Mouse (Mus musculus) midbrain, postnatal 0 days (tissue): ENCODE measurements around the gene Znrf4. TPM values are rescaled to one million over a fixed set of nuclear protein-coding genes. Genes with fewer than 3 reads are reported as not detected.

Experiments
- ATAC-seq: fragments of 200-750 bp; cut with Nextera tagmentation; 2 replicates; pipeline ENCODE4 v1.8.0; 2017; ENCODE audit warnings: moderate number of reproducible peaks, mild to moderate bottlenecking, moderate TSS enrichment, moderate library complexity; ENCODE audit not compliant: low FRiP score
- DNase-seq: peaks from one replicate; pipeline ENCODE4 v3.0.0-alpha.2; 2015; ENCODE audit warnings: low spot score
- H3K27ac ChIP-seq: fragments of 300-500 bp; sonication (generic); 2 replicates; pipeline ENCODE4 v1.5.1; 2014; ENCODE audit warnings: low read depth, mild to moderate bottlenecking, low read length, mixed read lengths
- H3K27me3 ChIP-seq: fragments of 300-500 bp; sonication (generic); 2 replicates; pipeline ENCODE4 v1.6.1; 2014; ENCODE audit warnings: low read length, control low read depth, mixed read lengths; ENCODE audit not compliant: insufficient read depth
- H3K36me3 ChIP-seq: fragments of 300-500 bp; sonication (generic); 2 replicates; pipeline ENCODE4 v1.6.1; 2014; ENCODE audit warnings: low read length, control low read depth, mixed read lengths; ENCODE audit not compliant: insufficient read depth
- H3K4me1 ChIP-seq: fragments of 300-500 bp; sonication (generic); 2 replicates; pipeline ENCODE4 v1.6.1; 2014; ENCODE audit warnings: mild to moderate bottlenecking, control low read depth, antibody characterized with exemption, low read length, mixed read lengths; ENCODE audit not compliant: insufficient read depth
- H3K4me2 ChIP-seq: fragments of 300-500 bp; sonication (generic); 2 replicates; pipeline ENCODE4 v1.6.1; 2014; ENCODE audit warnings: low read depth, mild to moderate bottlenecking, low read length, mixed read lengths; ENCODE audit not compliant: poor library complexity, severe bottlenecking
- H3K4me3 ChIP-seq: fragments of 300-500 bp; sonication (generic); 2 replicates; pipeline ENCODE4 v1.5.1; 2014; ENCODE audit warnings: low read depth, mild to moderate bottlenecking, low read length, moderate library complexity
- H3K9ac ChIP-seq: fragments of 300-500 bp; sonication (generic); replicated peaks from 2 replicates; pipeline ENCODE4 v1.6.1; 2014; ENCODE audit warnings: mild to moderate bottlenecking, low read length, moderate library complexity, mixed read lengths; ENCODE audit not compliant: poor library complexity, severe bottlenecking
- H3K9me3 ChIP-seq: fragments of 300-500 bp; sonication (generic); 2 replicates; pipeline ENCODE4 v1.6.1; 2016; ENCODE audit warnings: low read length, control low read depth
- CTCF ChIP-seq: IDR thresholded peaks from 2 replicates; pipeline ENCODE4 v1.5.1; 2016; ENCODE audit warnings: antibody characterized with exemption, mild to moderate bottlenecking
- WGBS: fragments of 180-500 bp; shearing (Covaris S2); extraction: QIAGEN DNeasy Blood & Tissue Kit; methylation state at CpG from one replicate; pipeline ENCODE4 v1.1.7; 2014; 5-methylcytosine and 5-hydroxymethylcytosine counted together
- polyA plus RNA-seq: library from polyadenylated mRNA; unstranded; fragments of >200 nt; fragmentation: Nextera tagmentation; extraction: Ambion mirVana; gene quantifications from 2 replicates; pipeline ENCODE4 v1.2.1, GENCODE M21; 2015
- total RNA-seq: library from RNA; depleted of rRNA; stranded (reverse); fragments of >200 nt; gene quantifications from 2 replicates; pipeline ENCODE4 v1.2.3, GENCODE M21; 2014

Znrf4 gene
- total and polyA plus RNA-seq, 2 experiments from 2014 or later = not detected

- no peak overlapping the region for H3K4me3 ChIP-seq
- H3K27me3 ChIP-seq = no peaks in the 10 kb centered on the region
- no peaks in the 10 kb centered on the region for H3K9me3 ChIP-seq
- no peak for TF ChIP-seq CTCF
- ATAC-seq = no peak
- H3K4me2 ChIP-seq = no peak overlapping the region; the same call in 1 of the 2 replicates
- no peak overlapping the region for H3K9ac ChIP-seq
- WGBS = 70% methylated on average over 5 of the region's 5 CpGs
- no peak for DNase-seq
- H3K27ac ChIP-seq = no peak overlapping the region
- no peaks in the 10 kb centered on the region; the same call in 1 of the 2 replicates for H3K36me3 ChIP-seq
- H3K4me1 ChIP-seq = peaks cover 28% of the 10 kb centered on the region
These were observed 41.1 kb downstream of the Znrf4 start for GRCm38 (mm10) chr17:56471136-56471535.

- peak overlapping the region; percentile 45 for H3K4me2 ChIP-seq
- H3K4me3 ChIP-seq = no peak overlapping the region
- H3K27ac ChIP-seq = no peak overlapping the region
These were observed 41.7 kb downstream of the Znrf4 start for GRCm38 (mm10) chr17:56470571-56470970.

GRCm38 (mm10) chr17:56470001-56470436 is 42.2 kb downstream of the Znrf4 start:
- WGBS = 12% methylated on average over 26 of the region's 26 CpGs
- Histone ChIP-seq H3K36me3 (no peaks in the 10 kb centered on the region; the same call in 1 of the 2 replicates), H3K9ac (no peak overlapping the region), H3K27me3 (no peaks in the 10 kb centered on the region), H3K4me3 (peak overlapping the region; percentile 6; the same call in 1 of the 2 replicates), H3K4me2 (peak overlapping the region; percentile 45), H3K27ac (no peak overlapping the region), H3K9me3 (no peaks in the 10 kb centered on the region), H3K4me1 (peaks cover 28% of the 10 kb centered on the region)
- ATAC-seq (no peak), DNase-seq (no peak)
- no peak for TF ChIP-seq CTCF

More at GRCm38 (mm10) chr17:56470571-56470970, 41.7 kb downstream of the Znrf4 start:
- ATAC-seq (no peak), DNase-seq (no peak)
- 30% methylated on average over 10 of the region's 10 CpGs for WGBS
- Histone ChIP-seq H3K27me3 (no peaks in the 10 kb centered on the region), H3K9me3 (no peaks in the 10 kb centered on the region), H3K36me3 (no peaks in the 10 kb centered on the region; the same call in 1 of the 2 replicates), H3K9ac (no peak overlapping the region), H3K4me1 (peaks cover 28% of the 10 kb centered on the region)
- TF ChIP-seq CTCF = no peak

- TF ChIP-seq CTCF = no peak
- Histone ChIP-seq H3K9ac (no peak overlapping the region), H3K27ac (no peak overlapping the region), H3K36me3 (no peaks in the 10 kb centered on the region; the same call in 1 of the 2 replicates), H3K27me3 (no peaks in the 10 kb centered on the region), H3K9me3 (no peaks in the 10 kb centered on the region), H3K4me2 (0 out of 2 replicates have a peak overlapping the region, but pooled peaks have one; percentile 45), H3K4me1 (peaks cover 28% of the 10 kb centered on the region), H3K4me3 (no peak overlapping the region)
- WGBS = 20% methylated on average over 8 of the region's 8 CpGs
- no peak for ATAC-seq
- DNase-seq = no peak
These were observed 43.0 kb downstream of the Znrf4 start for GRCm38 (mm10) chr17:56469275-56469674.

- Histone ChIP-seq H3K9me3 (no peaks in the 10 kb centered on the region), H3K36me3 (no peaks in the 10 kb centered on the region; the same call in 1 of the 2 replicates), H3K4me2 (no peak overlapping the region), H3K4me1 (peaks cover 28% of the 10 kb centered on the region), H3K27me3 (no peaks in the 10 kb centered on the region), H3K4me3 (no peak overlapping the region), H3K9ac (no peak overlapping the region), H3K27ac (no peak overlapping the region)
- DNase-seq = no peak
- TF ChIP-seq CTCF = no peak
- 64% methylated on average over 7 of the region's 7 CpGs for WGBS
- no peak for ATAC-seq
These were observed 43.4 kb downstream of the Znrf4 start for GRCm38 (mm10) chr17:56468870-56469269.

GRCm38 (mm10) chr17:56468380-56468779 is 43.9 kb downstream of the Znrf4 start:
- DNase-seq = no peak
- peak; percentile 44 for TF ChIP-seq CTCF
- H3K9me3 ChIP-seq = no peaks in the 10 kb centered on the region
- no peaks in the 10 kb centered on the region for H3K27me3 ChIP-seq
- H3K27ac ChIP-seq = no peak overlapping the region
- ATAC-seq = no peak
- H3K4me2 ChIP-seq = no peak overlapping the region
- WGBS = 87% methylated on average over 9 of the region's 9 CpGs
- H3K4me1 ChIP-seq = peaks cover 28% of the 10 kb centered on the region
- no peak overlapping the region for H3K9ac ChIP-seq
- H3K4me3 ChIP-seq = no peak overlapping the region
- H3K36me3 ChIP-seq = no peaks in the 10 kb centered on the region; the same call in 1 of the 2 replicates
